Mouse (Mus musculus) intestine, embryonic 16.5 days (tissue): ENCODE measurements around the gene Rnf181. TPM values are rescaled to one million over a fixed set of nuclear protein-coding genes. Genes with fewer than 3 reads are reported as not detected.
A peak's percentile ranks its signal among the peaks of the same experiment; 100 is the strongest.

Source experiments
- ATAC-seq: fragments of 200-750 bp; cut with Nextera tagmentation; 2 replicates; pipeline ENCODE4 v1.8.0; 2017; ENCODE audit warnings: moderate TSS enrichment, moderate library complexity
- H3K27ac ChIP-seq: fragments of 300-500 bp; sonication (generic); 2 replicates; pipeline ENCODE4 v1.5.1; 2014; ENCODE audit warnings: mild to moderate bottlenecking, low read length
- H3K27me3 ChIP-seq: fragments of 300-500 bp; sonication (generic); replicated peaks from 2 replicates; pipeline ENCODE4 v1.6.1; 2014; ENCODE audit warnings: low read length, control low read depth, mixed read lengths; ENCODE audit not compliant: control insufficient read depth, insufficient read depth
- H3K36me3 ChIP-seq: fragments of 300-500 bp; sonication (generic); 2 replicates; pipeline ENCODE4 v1.6.1; 2014; ENCODE audit warnings: low read length, control low read depth; ENCODE audit not compliant: control insufficient read depth, insufficient read depth
- H3K4me1 ChIP-seq: fragments of 300-500 bp; sonication (generic); 2 replicates; pipeline ENCODE4 v1.6.1; 2014; ENCODE audit warnings: low read length, control low read depth, mixed read lengths; ENCODE audit not compliant: control insufficient read depth, insufficient read depth
- H3K4me2 ChIP-seq: fragments of 300-500 bp; sonication (generic); 2 replicates; pipeline ENCODE4 v1.6.1; 2014; ENCODE audit warnings: low read depth, low read length, control low read depth
- H3K4me3 ChIP-seq: fragments of 300-500 bp; sonication (generic); 2 replicates; pipeline ENCODE4 v1.5.1; 2014; ENCODE audit warnings: mild to moderate bottlenecking, low read length
- H3K9ac ChIP-seq: fragments of 300-500 bp; sonication (generic); 2 replicates; pipeline ENCODE4 v1.6.1; 2014; ENCODE audit warnings: low read depth, low read length
- H3K9me3 ChIP-seq: fragments of 300-500 bp; sonication (generic); 2 replicates; pipeline ENCODE4 v1.6.1; 2016; ENCODE audit warnings: low read length, control low read depth; ENCODE audit not compliant: control insufficient read depth
- WGBS: fragments of 180-500 bp; shearing (Covaris S2); extraction: QIAGEN DNeasy Blood & Tissue Kit; methylation state at CpG from one replicate; pipeline ENCODE4 v1.1.7; 2014; 5-methylcytosine and 5-hydroxymethylcytosine counted together
- polyA plus RNA-seq: library from polyadenylated mRNA; unstranded; fragments of >200 nt; fragmentation: Nextera tagmentation; extraction: Ambion mirVana; gene quantifications from 2 replicates; pipeline ENCODE4 v1.2.1, GENCODE M21; 2015

Rnf181 gene
- 159 and 162 TPM in 2 replicates for polyA plus RNA-seq

- Histone ChIP-seq H3K27me3 (no peaks in the 10 kb centered on the region), H3K36me3 (no peaks in the 10 kb centered on the region), H3K4me2 (no peak within 1 kb of the TSS), H3K4me3 (no peak within 1 kb of the TSS), H3K9ac (no peak within 1 kb of the TSS), H3K4me1 (peaks cover 13% of the 10 kb centered on the region; the same call in 1 of the 2 replicates), H3K27ac (no peak within 1 kb of the TSS), H3K9me3 (no peaks in the 10 kb centered on the region)
- 67% methylated on average over 4 of the region's 4 CpGs for WGBS
- no peak for ATAC-seq
Observed at GRCm38 (mm10) chr6:72366844-72367443, at the start of gene Rnf181. Rnf181 (minus strand) TSS chr6:72366956.

GRCm38 (mm10) chr6:72415964-72416772 is 49.4 kb upstream of the Rnf181 start:
- Histone ChIP-seq H3K27me3 (no peaks in the 10 kb centered on the region), H3K4me3 (no peak overlapping the region), H3K27ac (no peak overlapping the region), H3K9ac (0 out of 2 replicates have a peak overlapping the region, but pooled peaks have one; percentile 19), H3K9me3 (no peaks in the 10 kb centered on the region), H3K4me1 (peaks cover 14% of the 10 kb centered on the region), H3K4me2 (peak overlapping the region; percentile 14; the same call in 1 of the 2 replicates), H3K36me3 (no peaks in the 10 kb centered on the region)
- ATAC-seq: no peak
- WGBS: 64% methylated on average over 7 of the region's 7 CpGs

GRCm38 (mm10) chr6:72415181-72415580 is 48.4 kb upstream of the Rnf181 start:
- Histone ChIP-seq H3K4me2 (peak overlapping the region; percentile 69), H3K36me3 (no peaks in the 10 kb centered on the region), H3K9me3 (no peaks in the 10 kb centered on the region), H3K9ac (peak overlapping the region; percentile 80), H3K27me3 (no peaks in the 10 kb centered on the region), H3K4me1 (peaks cover 14% of the 10 kb centered on the region), H3K4me3 (peak overlapping the region; percentile 69), H3K27ac (no peak overlapping the region)
- no peak for ATAC-seq
- 81% methylated on average over 5 of the region's 5 CpGs for whole genome bisulfite sequencing

- Histone ChIP-seq H3K27me3 (no peaks in the 10 kb centered on the region), H3K9me3 (no peaks in the 10 kb centered on the region), H3K4me1 (peaks cover 14% of the 10 kb centered on the region), H3K27ac (peak within 1 kb of the TSS; percentile 35), H3K4me3 (peak within 1 kb of the TSS; percentile 69), H3K36me3 (no peaks in the 10 kb centered on the region), H3K9ac (peak within 1 kb of the TSS; percentile 80), H3K4me2 (peak within 1 kb of the TSS; percentile 69)
- peak; percentile 96 for ATAC-seq
- WGBS: 1% methylated on average over 33 of the region's 33 CpGs
Observed at GRCm38 (mm10) chr6:72414076-72414756, 47.5 kb upstream of the Rnf181 start, which contains the start of gene Ggcx. Ggcx (plus strand) TSS chr6:72414308.

GRCm38 (mm10) chr6:72410518-72410917 is 43.8 kb upstream of the Rnf181 start:
- ATAC-seq: no peak
- peaks cover 9% of the 10 kb centered on the region for H3K4me1 ChIP-seq
- no peaks in the 10 kb centered on the region for H3K9me3 ChIP-seq
- WGBS: 84% methylated on average over 7 of the region's 7 CpGs
- no peak overlapping the region for H3K27ac ChIP-seq
- no peak overlapping the region for H3K4me3 ChIP-seq
- H3K4me2 ChIP-seq: no peak overlapping the region
- H3K9ac ChIP-seq: no peak overlapping the region
- no peaks in the 10 kb centered on the region for H3K27me3 ChIP-seq
- H3K36me3 ChIP-seq: no peaks in the 10 kb centered on the region

GRCm38 (mm10) chr6:72410003-72410402 is 43.2 kb upstream of the Rnf181 start:
- peaks cover 5% of the 10 kb centered on the region for H3K4me1 ChIP-seq
- no peaks in the 10 kb centered on the region for H3K36me3 ChIP-seq
- no peak overlapping the region for H3K4me3 ChIP-seq
- no peaks in the 10 kb centered on the region for H3K27me3 ChIP-seq
- ATAC-seq: no peak
- WGBS: 17% methylated on average over 1 of the region's 1 CpGs
- no peak overlapping the region for H3K27ac ChIP-seq
- H3K9me3 ChIP-seq: no peaks in the 10 kb centered on the region
- H3K9ac ChIP-seq: no peak overlapping the region
- no peak overlapping the region for H3K4me2 ChIP-seq

GRCm38 (mm10) chr6:72409567-72409966 is 42.8 kb upstream of the Rnf181 start:
- no peak overlapping the region for H3K4me3 ChIP-seq
- 0 out of 2 replicates have a peak, but pooled peaks cover 2% of the 10 kb centered on the region for H3K4me1 ChIP-seq
- no peak for ATAC-seq
- no peak overlapping the region for H3K27ac ChIP-seq
- WGBS: 11% methylated on average over 3 of the region's 3 CpGs
- H3K9me3 ChIP-seq: no peaks in the 10 kb centered on the region
- no peaks in the 10 kb centered on the region for H3K27me3 ChIP-seq
- H3K9ac ChIP-seq: no peak overlapping the region
- no peaks in the 10 kb centered on the region for H3K36me3 ChIP-seq
- H3K4me2 ChIP-seq: no peak overlapping the region

GRCm38 (mm10) chr6:72407119-72407518 is 40.4 kb upstream of the Rnf181 start:
- 2% methylated on average over 5 of the region's 5 CpGs for WGBS
- no peaks in the 10 kb centered on the region for H3K27me3 ChIP-seq
- no peak overlapping the region for H3K4me2 ChIP-seq
- no peak overlapping the region for H3K27ac ChIP-seq
- peak; percentile 72 for ATAC-seq
- H3K36me3 ChIP-seq: no peaks in the 10 kb centered on the region
- H3K4me1 ChIP-seq: no peaks in the 10 kb centered on the region
- no peak overlapping the region for H3K4me3 ChIP-seq
- H3K9ac ChIP-seq: no peak overlapping the region
- no peaks in the 10 kb centered on the region for H3K9me3 ChIP-seq

GRCm38 (mm10) chr6:72405356-72405755 is 38.6 kb upstream of the Rnf181 start:
- no peak for ATAC-seq
- H3K27ac ChIP-seq: no peak overlapping the region
- 80% methylated on average over 7 of the region's 7 CpGs for WGBS
- H3K27me3 ChIP-seq: no peaks in the 10 kb centered on the region
- no peaks in the 10 kb centered on the region for H3K36me3 ChIP-seq
- H3K4me1 ChIP-seq: no peaks in the 10 kb centered on the region
- no peak overlapping the region for H3K9ac ChIP-seq
- H3K4me3 ChIP-seq: no peak overlapping the region
- H3K9me3 ChIP-seq: no peaks in the 10 kb centered on the region
- no peak overlapping the region for H3K4me2 ChIP-seq
